Mouse (Mus musculus) urinary bladder, postnatal 36 days (tissue): ENCODE measurements around the gene Tsc22d4.

Experiments used
- DNase-seq, 2 experiments: peaks; one replicate each; pipeline ENCODE4 v3.0.0; 2022; ENCODE audit warnings: low spot score in 2 of 2, mixed read lengths in 1 of 2

Tsc22d4 gene

GRCm38 (mm10) chr5:137764609-137765340, 19.2 kb downstream of the Tsc22d4 start:
- DNase-seq = no peak

- no peak for DNase-seq
These were observed 20.7 kb downstream of the Tsc22d4 start for GRCm38 (mm10) chr5:137766270-137766669.

GRCm38 (mm10) chr5:137768475-137768874, 22.9 kb downstream of the Tsc22d4 start:
- no peak for DNase-seq

GRCm38 (mm10) chr5:137770709-137771108, 25.2 kb downstream of the Tsc22d4 start:
- DNase-seq = no peak

GRCm38 (mm10) chr5:137772755-137773154, 27.2 kb downstream of the Tsc22d4 start:
- DNase-seq = no peak

- DNase-seq = no peak
These were observed 30.2 kb downstream of the Tsc22d4 start for GRCm38 (mm10) chr5:137775587-137776290.

- no peak for DNase-seq
These were observed 30.9 kb downstream of the Tsc22d4 start for GRCm38 (mm10) chr5:137776408-137776918.

GRCm38 (mm10) chr5:137777267-137777845, 31.8 kb downstream of the Tsc22d4 start:
- no peak for DNase-seq

GRCm38 (mm10) chr5:137778635-137779034, 33.1 kb downstream of the Tsc22d4 start, which contains the start of gene Ppp1r35:
TSS of gene Ppp1r35 (plus strand) at chr5:137778849.
- DNase-seq = peak; percentile 96

- DNase-seq = no peak
These were observed 33.8 kb downstream of the Tsc22d4 start for GRCm38 (mm10) chr5:137779053-137779933.

- DNase-seq = no peak
These were observed 36.1 kb downstream of the Tsc22d4 start for GRCm38 (mm10) chr5:137781661-137782060.

- no peak for DNase-seq
These were observed 37.4 kb downstream of the Tsc22d4 start for GRCm38 (mm10) chr5:137782776-137783522.

- no peak for DNase-seq
These were observed 38.5 kb downstream of the Tsc22d4 start for GRCm38 (mm10) chr5:137783901-137784540.

- no peak for DNase-seq
These were observed 39.0 kb downstream of the Tsc22d4 start for GRCm38 (mm10) chr5:137784546-137784945.

GRCm38 (mm10) chr5:137785164-137786031, 39.9 kb downstream of the Tsc22d4 start:
- peak; percentile 42 to 43 for DNase-seq

GRCm38 (mm10) chr5:137786109-137786942, 40.8 kb downstream of the Tsc22d4 start:
- peak; percentile 98 to 99 for DNase-seq

- DNase-seq = peak; percentile 94 to 95
These were observed 41.8 kb downstream of the Tsc22d4 start, which contains the start of the genes Mepce and Zcwpw1 for GRCm38 (mm10) chr5:137787151-137787928. TSS of gene Mepce (minus strand) at chr5:137787655. TSS of gene Zcwpw1 (plus strand) at chr5:137787798.
